Mouse (Mus musculus) heart, adult 2 months (tissue): ENCODE results near the gene Nedd8. TPM values are rescaled to one million over a fixed set of nuclear protein-coding genes. Genes with fewer than 3 reads are reported as not detected.

Experiments
- DNase-seq, 2 experiments: peaks; one replicate each; pipeline ENCODE4 v3.0.0; 2021
- H3K27ac ChIP-seq: fragments of 200-600 bp; 2 replicates; pipeline ENCODE4 v1.8.1; 2022
- H3K27me3 ChIP-seq: fragments of 200-500 bp; 2 replicates; pipeline ENCODE4 v1.6.1; 2012; ENCODE audit warnings: mild to moderate bottlenecking, low read length, inconsistent platforms, mixed read lengths; ENCODE audit not compliant: control insufficient read depth, insufficient read depth
- H3K36me3 ChIP-seq: fragments of 200-500 bp; 2 replicates; pipeline ENCODE4 v1.6.1; 2012; ENCODE audit warnings: low read length, inconsistent platforms; ENCODE audit not compliant: control insufficient read depth, insufficient read depth
- H3K4me1 ChIP-seq: fragments of 200-500 bp; 2 replicates; pipeline ENCODE4 v1.6.1; 2011; ENCODE audit warnings: low read length; ENCODE audit not compliant: control insufficient read depth, insufficient read depth
- H3K4me3 ChIP-seq: fragments of 200-600 bp; 2 replicates; pipeline ENCODE4 v1.8.1; 2022
- H3K79me2 ChIP-seq: fragments of 200-500 bp; replicated peaks from 2 replicates; pipeline ENCODE4 v1.6.1; 2012; ENCODE audit warnings: mild to moderate bottlenecking, inconsistent platforms, low read length, moderate library complexity, mixed read lengths; ENCODE audit not compliant: control insufficient read depth, insufficient read depth
- H3K9ac ChIP-seq: fragments of 200-500 bp; 2 replicates; pipeline ENCODE4 v1.6.1; 2012; ENCODE audit warnings: low read depth, mild to moderate bottlenecking, control low read depth, inconsistent platforms, low read length, mixed read lengths
- CTCF ChIP-seq: fragments of 200-600 bp; IDR thresholded peaks from 2 replicates; pipeline ENCODE4 v1.8.1; 2022; ENCODE audit warnings: antibody characterized with exemption, mild to moderate bottlenecking, moderate library complexity
- EP300 ChIP-seq: fragments of 200-500 bp; IDR thresholded peaks from 2 replicates; pipeline ENCODE4 v1.6.1; 2011; ENCODE audit warnings: low read depth, low read length, control low read depth; ENCODE audit not compliant: insufficient read depth
- POLR2A ChIP-seq: fragments of 200-500 bp; IDR thresholded peaks from 2 replicates; pipeline ENCODE4 v1.6.1; 2011; ENCODE audit warnings: mild to moderate bottlenecking, low read depth, low read length, control low read depth; ENCODE audit not compliant: insufficient read depth
- WGBS: fragments of 180-500 bp; shearing (Covaris S2); methylation state at CpG from one replicate; pipeline ENCODE4 v1.1.7; 2018; 5-methylcytosine and 5-hydroxymethylcytosine counted together
- intact Hi-C: fragments of 180-260 bp; cut with DNase I; formaldehyde crosslinking; loops from one replicate; pipeline ENCODE4 v1.15.1; 2025
- polyA plus RNA-seq: library from polyadenylated mRNA; depleted of rRNA; stranded (reverse); fragments of >200 nt; gene quantifications from 2 replicates; pipeline ENCODE4 v1.2.3, GENCODE M21; 2012
- total RNA-seq, 2 experiments: library from RNA; stranded (reverse); gene quantifications; 2 replicates each; pipeline ENCODE4 v1.2.3; 2021

Gene Nedd8
- total and polyA plus RNA-seq, 3 experiments, result 242 to 265 (median 262) TPM

DNA sequence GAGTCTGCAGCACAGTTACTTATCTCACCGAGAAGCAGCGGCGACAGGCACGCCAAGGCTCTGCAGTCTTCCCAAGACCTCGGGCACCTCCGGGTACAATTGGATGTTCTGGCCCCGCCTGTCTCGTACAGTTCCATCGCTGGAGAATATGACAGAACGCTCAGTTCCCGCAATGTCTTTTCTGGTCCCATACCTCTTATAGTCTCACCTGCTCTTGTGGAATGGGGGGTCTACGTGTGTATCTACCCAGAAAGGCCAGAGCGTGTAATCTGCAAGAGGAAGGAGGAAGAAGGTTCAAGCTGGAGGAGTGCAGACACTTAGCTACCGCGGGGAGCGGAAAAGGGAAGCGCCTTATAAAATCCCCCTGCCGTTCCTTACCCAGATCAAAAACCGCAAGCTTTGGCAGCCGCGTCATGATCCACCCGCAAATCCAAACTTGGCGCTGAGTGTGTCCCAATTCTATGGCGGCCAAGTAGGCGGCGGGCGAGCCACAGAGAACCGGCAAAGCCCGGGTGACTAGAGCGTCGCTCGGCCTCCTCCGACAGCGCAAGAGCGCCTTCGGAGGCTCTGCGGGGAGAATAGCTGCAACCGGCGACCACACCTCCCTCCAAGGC lies 11.9 kb downstream of the Nedd8 start, which contains the start of gene Mdp1:
Gene Mdp1, minus strand, starts transcription at position 549 of the 614 bp plus-strand sequence.
- TF ChIP-seq CTCF, result peak; percentile 80
- peak; percentile 54 for TF ChIP-seq POLR2A
- 0 out of 2 replicates have a peak, but pooled peaks have one; percentile 23 for TF ChIP-seq EP300
- Histone ChIP-seq H3K79me2 (no peaks in the 10 kb centered on the region), H3K4me1 (peaks cover 1% of the 10 kb centered on the region), H3K4me3 (peak within 1 kb of the TSS; percentile 63), H3K36me3 (peaks cover 12% of the 10 kb centered on the region; the same call in 1 of the 2 replicates), H3K27me3 (no peaks in the 10 kb centered on the region), H3K9ac (peak within 1 kb of the TSS; percentile 79), H3K27ac (peak within 1 kb of the TSS; percentile 84)
- under 1% methylated on average over 39 of the region's 39 CpGs for WGBS
- intact Hi-C loops, result loop anchor here (2.0 kb wide), 1 partner anchor 17 kb away; the partner anchor contains the start of gene Tm9sf1
- peak; percentile 82 to 88 for DNase-seq

DNA sequence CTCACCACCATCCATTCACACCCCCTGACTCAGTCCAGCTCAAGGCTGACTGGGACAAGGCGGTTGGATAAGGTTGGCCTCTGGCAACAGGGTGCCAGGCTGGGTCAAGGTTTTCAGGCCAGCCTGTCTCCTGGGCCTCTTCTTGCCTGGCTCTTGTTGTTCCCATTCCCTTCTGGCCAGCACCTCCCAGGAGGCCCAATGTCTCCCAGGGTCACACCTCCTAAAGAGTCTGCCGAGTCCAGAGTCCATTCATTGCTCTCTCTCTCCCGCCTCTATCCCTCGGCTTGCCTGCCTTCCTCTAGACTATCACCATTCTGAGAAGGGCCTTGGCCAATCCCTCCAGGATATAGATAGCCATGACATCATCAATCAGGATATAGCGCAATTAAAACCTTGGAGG lies 13.9 kb downstream of the Nedd8 start:
- 65% methylated on average over 5 of the region's 5 CpGs for WGBS

DNA sequence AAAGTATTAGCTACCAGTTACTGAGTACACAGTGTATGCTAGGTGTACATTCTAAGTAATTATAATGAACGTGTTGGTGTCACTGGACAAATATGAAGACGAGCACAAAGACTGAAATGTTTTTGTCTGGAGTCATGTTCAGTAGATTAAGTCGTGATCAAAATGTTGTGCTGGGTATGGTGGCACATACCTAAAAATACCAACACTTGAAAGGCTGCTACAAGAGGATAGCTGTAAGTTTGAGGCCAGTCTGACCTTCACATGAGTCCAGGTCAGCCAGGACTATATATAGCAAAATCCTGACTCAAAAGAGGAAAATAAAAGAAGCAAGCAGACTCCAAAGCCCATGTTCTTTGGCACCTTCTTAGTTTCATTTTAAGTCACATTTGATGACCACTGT lies 15.0 kb downstream of the Nedd8 start:
- WGBS, result 48% methylated on average over 3 of the region's 3 CpGs
- intact Hi-C loops, result no loop called here
- Histone ChIP-seq H3K36me3 (peaks cover 12% of the 10 kb centered on the region; the same call in 1 of the 2 replicates), H3K27ac (peak overlapping the region; percentile 88), H3K79me2 (no peaks in the 10 kb centered on the region), H3K4me1 (peaks cover 1% of the 10 kb centered on the region), H3K4me3 (no peak overlapping the region), H3K9ac (no peak overlapping the region), H3K27me3 (no peaks in the 10 kb centered on the region)
- TF ChIP-seq POLR2A (no peak), EP300 (no peak), CTCF (no peak)
- DNase-seq, result no peak

More for the DNA sequence above, 13.9 kb downstream of the Nedd8 start:
- H3K27ac ChIP-seq, result peak overlapping the region; percentile 88
- no peak overlapping the region for H3K4me3 ChIP-seq
- H3K27me3 ChIP-seq, result no peaks in the 10 kb centered on the region
- no peak overlapping the region for H3K9ac ChIP-seq
- TF ChIP-seq EP300 (no peak), POLR2A (no peak), CTCF (no peak)
- H3K4me1 ChIP-seq, result peaks cover 1% of the 10 kb centered on the region
- no peaks in the 10 kb centered on the region for H3K79me2 ChIP-seq
- peaks cover 12% of the 10 kb centered on the region; the same call in 1 of the 2 replicates for H3K36me3 ChIP-seq
- peak in 1 of 2 experiments; percentile 33 for DNase-seq
- intact Hi-C loops, result no loop called here

DNA sequence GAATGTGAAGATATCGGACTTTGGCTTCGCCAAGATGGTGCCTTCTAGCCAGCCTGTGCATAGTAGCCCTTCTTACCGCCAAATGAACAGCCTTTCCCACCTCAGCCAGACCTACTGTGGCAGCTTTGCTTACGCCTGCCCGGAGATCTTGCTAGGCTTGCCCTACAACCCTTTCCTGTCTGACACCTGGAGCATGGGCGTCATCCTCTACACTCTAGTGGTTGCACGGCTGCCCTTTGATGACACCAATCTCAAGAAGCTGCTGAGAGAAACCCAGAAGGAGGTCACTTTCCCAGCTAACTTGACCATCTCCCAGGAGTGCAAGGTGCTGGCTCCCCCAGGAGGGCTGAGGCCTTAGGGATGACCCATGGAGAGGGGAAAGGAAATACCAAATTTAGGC lies 20.4 kb downstream of the Nedd8 start:
- no peak for DNase-seq
- TF ChIP-seq EP300 (no peak), POLR2A (no peak), CTCF (no peak)
- WGBS, result 80% methylated on average over 7 of the region's 7 CpGs
- no peak overlapping the region for H3K9ac ChIP-seq
- H3K27ac ChIP-seq, result no peak overlapping the region
- intact Hi-C loops, result no loop called here
- no peaks in the 10 kb centered on the region for H3K27me3 ChIP-seq
- no peaks in the 10 kb centered on the region for H3K36me3 ChIP-seq
- H3K79me2 ChIP-seq, result no peaks in the 10 kb centered on the region
- H3K4me3 ChIP-seq, result no peak overlapping the region
- no peaks in the 10 kb centered on the region for H3K4me1 ChIP-seq

DNA sequence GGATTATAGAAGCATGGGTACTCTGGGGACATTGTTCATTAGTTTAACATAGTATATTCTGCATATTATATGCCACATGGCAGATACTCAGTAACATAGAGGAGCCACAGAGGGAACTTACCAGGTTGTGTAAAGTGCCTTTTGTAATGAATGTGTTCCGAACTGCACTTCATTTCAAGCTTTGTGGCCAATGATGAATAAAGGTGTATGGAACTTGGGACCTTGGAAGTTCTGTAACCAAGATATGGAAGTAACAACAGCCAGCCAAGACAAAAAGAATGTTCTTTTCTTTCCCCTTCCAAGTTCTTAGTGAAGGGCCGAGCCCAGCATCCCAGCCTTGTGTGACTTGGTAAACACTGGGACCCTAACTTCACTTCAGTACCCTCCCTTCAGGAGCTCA lies 22.0 kb downstream of the Nedd8 start, which contains the start of gene Tssk4:
Gene Tssk4, plus strand, starts transcription at position 301 of the 400 bp plus-strand sequence.
- DNase-seq, result no peak
- Histone ChIP-seq H3K4me3 (no peak within 1 kb of the TSS), H3K36me3 (no peaks in the 10 kb centered on the region), H3K9ac (no peak within 1 kb of the TSS), H3K27ac (no peak within 1 kb of the TSS), H3K27me3 (no peaks in the 10 kb centered on the region), H3K79me2 (no peaks in the 10 kb centered on the region), H3K4me1 (no peaks in the 10 kb centered on the region)
- WGBS, result 90% methylated on average over 2 of the region's 2 CpGs
- intact Hi-C loops, result no loop called here
- TF ChIP-seq POLR2A (no peak), EP300 (no peak), CTCF (no peak)

DNA sequence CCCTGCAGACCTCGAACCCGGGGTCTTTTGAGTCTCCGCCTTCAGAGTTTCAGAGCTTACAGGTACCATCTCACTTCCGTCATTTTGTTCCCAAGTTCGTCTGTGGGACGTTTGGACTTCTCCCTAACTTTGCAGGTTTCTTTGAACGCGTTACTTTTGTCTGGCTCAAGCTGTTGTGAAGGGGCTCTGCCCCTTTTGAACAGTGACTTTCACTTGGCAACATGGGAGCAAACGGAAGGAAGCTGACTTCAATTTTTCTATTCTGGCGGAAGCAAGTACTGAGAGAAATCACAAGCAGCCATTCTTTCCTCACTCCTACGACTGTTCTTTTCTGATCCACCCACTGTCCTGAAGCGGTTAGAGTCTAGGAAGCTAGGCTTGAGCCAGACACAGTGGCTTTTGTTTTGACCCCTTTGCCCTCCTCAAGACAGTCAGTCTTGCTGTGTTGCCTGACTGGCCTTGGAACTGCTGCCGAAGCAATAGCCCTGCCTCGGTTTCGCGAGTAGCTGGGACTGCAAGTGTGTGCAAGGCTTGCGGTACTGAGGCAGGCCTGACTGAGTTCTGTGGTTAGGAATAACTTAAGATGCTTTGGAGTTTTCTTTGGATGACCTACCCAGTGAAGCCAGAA lies 27.5 kb downstream of the Nedd8 start:
- H3K27me3 ChIP-seq, result no peaks in the 10 kb centered on the region
- H3K36me3 ChIP-seq, result no peaks in the 10 kb centered on the region
- intact Hi-C loops, result loop anchor here (5.0 kb wide), 1 partner anchor 78 kb away; the partner anchor contains the start of gene Rabggta
- 9% methylated on average over 17 of the region's 17 CpGs for WGBS
- H3K9ac ChIP-seq, result peak overlapping the region; percentile 25
- H3K79me2 ChIP-seq, result 0 out of 2 replicates have a peak, but pooled peaks cover 2% of the 10 kb centered on the region
- H3K4me3 ChIP-seq, result peak overlapping the region; percentile 95
- peak overlapping the region; percentile 100; the same call in 1 of the 2 replicates for H3K27ac ChIP-seq
- peaks cover 5% of the 10 kb centered on the region for H3K4me1 ChIP-seq
- TF ChIP-seq POLR2A, result 0 out of 2 replicates have a peak, but pooled peaks have one; percentile 12
- no peak for TF ChIP-seq CTCF
- no peak for DNase-seq
